Mouse (Mus musculus) lung, adult 2 months (tissue): Measurements from ENCODE around the gene Nkx2-2.

ENCODE experiments used
- CTCF ChIP-seq: fragments of 200-500 bp; IDR thresholded peaks from 2 replicates; pipeline ENCODE4 v1.5.1; 2011; ENCODE audit warnings: mild to moderate bottlenecking, low read length, control low read depth; ENCODE audit not compliant: insufficient read depth
- POLR2A ChIP-seq: fragments of 200-500 bp; IDR thresholded peaks from 2 replicates; pipeline ENCODE4 v1.6.1; 2011; ENCODE audit warnings: low read depth, mild to moderate bottlenecking, control low read depth, low read length, borderline replicate concordance; ENCODE audit errors: extremely low read depth

- no peak for TF ChIP-seq CTCF
- TF ChIP-seq POLR2A: no peak
Observed at GRCm38 (mm10) chr2:147205076-147205615, 11.1 kb upstream of the Nkx2-2 start.
